Mouse (Mus musculus) cortical plate, adult 2 months (tissue): ENCODE data around the gene Clec3a. TPM values are rescaled to one million over a fixed set of nuclear protein-coding genes. Genes with fewer than 3 reads are reported as not detected.

ENCODE experiments used
- H3K27ac ChIP-seq: fragments of 200-500 bp; 2 replicates; pipeline ENCODE4 v1.5.1; 2012; ENCODE audit warnings: low read length, control low read depth, inconsistent platforms; ENCODE audit not compliant: insufficient read depth
- H3K4me1 ChIP-seq: fragments of 200-500 bp; 2 replicates; pipeline ENCODE4 v1.6.1; 2011; ENCODE audit warnings: low read length; ENCODE audit not compliant: control insufficient read depth, insufficient read depth
- H3K4me3 ChIP-seq: fragments of 200-500 bp; 2 replicates; pipeline ENCODE4 v1.5.1; 2011; ENCODE audit warnings: mild to moderate bottlenecking, low read length, control low read depth; ENCODE audit not compliant: insufficient read depth
- CTCF ChIP-seq: fragments of 200-500 bp; IDR thresholded peaks from 2 replicates; pipeline ENCODE4 v1.5.1; 2011; ENCODE audit warnings: mild to moderate bottlenecking, control low read depth, low read length; ENCODE audit not compliant: insufficient read depth; ENCODE audit errors: extremely low read depth
- POLR2A ChIP-seq: fragments of 200-500 bp; IDR thresholded peaks from 2 replicates; pipeline ENCODE4 v1.6.1; 2011; ENCODE audit warnings: mild to moderate bottlenecking, low read length, control low read depth; ENCODE audit not compliant: insufficient read depth; ENCODE audit errors: extremely low read depth
- polyA plus RNA-seq: library from polyadenylated mRNA; depleted of rRNA; stranded (reverse); fragments of >200 nt; gene quantifications from 2 replicates; pipeline ENCODE4 v1.2.3, GENCODE M21; 2012

The Clec3a gene
- polyA plus RNA-seq, 1 experiment = not detected

- Histone ChIP-seq H3K27ac (no peak overlapping the region), H3K4me3 (no peak overlapping the region), H3K4me1 (no peaks in the 10 kb centered on the region)
- TF ChIP-seq POLR2A = no peak
- no peak for TF ChIP-seq CTCF
Measured at GRCm38 (mm10) chr8:114418486-114418885, 600 bp downstream of the Clec3a start.

GRCm38 (mm10) chr8:114418904-114419303 lies 1.0 kb downstream of the Clec3a start:
- no peak overlapping the region for H3K4me3 ChIP-seq
- no peak for TF ChIP-seq POLR2A
- TF ChIP-seq CTCF = no peak

GRCm38 (mm10) chr8:114421544-114421943 lies 3.7 kb downstream of the Clec3a start:
- no peak for TF ChIP-seq POLR2A
- no peak for TF ChIP-seq CTCF
- no peaks in the 10 kb centered on the region for H3K4me1 ChIP-seq
- H3K4me3 ChIP-seq = no peak overlapping the region
- no peak overlapping the region for H3K27ac ChIP-seq

More at GRCm38 (mm10) chr8:114418904-114419303, 1.0 kb downstream of the Clec3a start:
- Histone ChIP-seq H3K4me1 (no peaks in the 10 kb centered on the region), H3K27ac (no peak overlapping the region)

GRCm38 (mm10) chr8:114438236-114438635 lies 20.4 kb downstream of the Clec3a start:
- TF ChIP-seq CTCF = peak; percentile 89
- no peak for TF ChIP-seq POLR2A
- H3K4me1 ChIP-seq = no peaks in the 10 kb centered on the region
- H3K27ac ChIP-seq = no peak overlapping the region
- H3K4me3 ChIP-seq = no peak overlapping the region

GRCm38 (mm10) chr8:114439334-114440204 lies 21.7 kb downstream of the Clec3a start, which contains the start of gene Wwox:
Gene Wwox, plus strand, starts transcription at chr8:114439655.
- TF ChIP-seq POLR2A (peak; percentile 80; the same call in 1 of the 2 replicates), CTCF (peak; percentile 47)
- no peaks in the 10 kb centered on the region for H3K4me1 ChIP-seq
- H3K27ac ChIP-seq = no peak within 1 kb of the TSS
- H3K4me3 ChIP-seq = peak within 1 kb of the TSS; percentile 68

- Histone ChIP-seq H3K27ac (no peak overlapping the region), H3K4me1 (no peaks in the 10 kb centered on the region), H3K4me3 (peak overlapping the region; percentile 68)
- no peak for TF ChIP-seq CTCF
- TF ChIP-seq POLR2A = no peak
Measured at GRCm38 (mm10) chr8:114440205-114440589, 22.3 kb downstream of the Clec3a start.

GRCm38 (mm10) chr8:114441616-114442015 lies 23.7 kb downstream of the Clec3a start:
- H3K4me3 ChIP-seq = no peak overlapping the region
- TF ChIP-seq CTCF (peak; percentile 15; the same call in 1 of the 2 replicates), POLR2A (no peak)
- no peaks in the 10 kb centered on the region for H3K4me1 ChIP-seq
- H3K27ac ChIP-seq = no peak overlapping the region

GRCm38 (mm10) chr8:114446884-114447283 lies 29.0 kb downstream of the Clec3a start:
- H3K27ac ChIP-seq = no peak overlapping the region
- H3K4me3 ChIP-seq = no peak overlapping the region
- TF ChIP-seq POLR2A (no peak), CTCF (no peak)

GRCm38 (mm10) chr8:114452278-114452677 lies 34.4 kb downstream of the Clec3a start:
- H3K4me3 ChIP-seq = no peak overlapping the region
- TF ChIP-seq CTCF = no peak
- no peak for TF ChIP-seq POLR2A
- H3K27ac ChIP-seq = no peak overlapping the region
- H3K4me1 ChIP-seq = no peaks in the 10 kb centered on the region; the same call in 1 of the 2 replicates

More at GRCm38 (mm10) chr8:114446884-114447283, 29.0 kb downstream of the Clec3a start:
- H3K4me1 ChIP-seq = no peaks in the 10 kb centered on the region

- no peaks in the 10 kb centered on the region; the same call in 1 of the 2 replicates for H3K4me1 ChIP-seq
- H3K4me3 ChIP-seq = no peak overlapping the region; the same call in 1 of the 2 replicates
- TF ChIP-seq CTCF = peak; percentile 76
- TF ChIP-seq POLR2A = no peak
- H3K27ac ChIP-seq = no peak overlapping the region
Measured at GRCm38 (mm10) chr8:114452781-114453221, 34.9 kb downstream of the Clec3a start.
